Mouse (Mus musculus): ENCODE results near the gene Abl1. TPM values are rescaled to one million over a fixed set of nuclear protein-coding genes. Genes with fewer than 3 reads are reported as not detected.

The Abl1 gene
- polyA plus RNA-seq, 1 experiment: 28.0 TPM

- TF ChIP-seq MYOD1 (IDR thresholded peaks at IDR 0.05; ENCODE audit: control insufficient read depth in 1 of 3, insufficient read length in 2 of 3, low read depth in 2 of 3) (no peak), POLR2AphosphoS2 (IDR thresholded peaks at IDR 0.05; ENCODE audit: insufficient read length, low read depth) (no peak), TCF12 (IDR thresholded peaks at IDR 0.05; ENCODE audit: insufficient read depth, poor library complexity, severe bottlenecking) (no peak), MAX (IDR thresholded peaks at IDR 0.05; ENCODE audit: low read depth) (no peak), E2F4 (IDR thresholded peaks at IDR 0.05; ENCODE audit: insufficient read depth) (no peak), USF1 (IDR thresholded peaks at IDR 0.05; ENCODE audit: low read depth) (no peak), SRF (IDR thresholded peaks at IDR 0.05; ENCODE audit: control insufficient read depth, insufficient read length, low read depth) (no peak), TCF3 (IDR thresholded peaks at IDR 0.05; ENCODE audit: insufficient read length, low read depth) (no peak)
- no peaks in the 10 kb centered on the region for H3K79me2 ChIP-seq (ENCODE audit: control insufficient read depth, insufficient read depth)
- H3K4me3 ChIP-seq: no peak overlapping the region
- no peaks in the 10 kb centered on the region for H3K27me3 ChIP-seq (ENCODE audit: control insufficient read depth, insufficient read depth, insufficient read length)
- peaks cover 34% of the 10 kb centered on the region for H3K36me3 ChIP-seq (ENCODE audit: control insufficient read depth, insufficient read depth)
- H3ac ChIP-seq (ENCODE audit: control insufficient read depth, insufficient read length): no peak overlapping the region
- no peak overlapping the region for H3K4me2 ChIP-seq (ENCODE audit: low read depth)
These were observed 103.1 kb downstream of the Abl1 start for GRCm38 (mm10) chr2:31791260-31791659.

GRCm38 (mm10) chr2:31792611-31793010 lies 104.4 kb downstream of the Abl1 start:
- H3K36me3 ChIP-seq (ENCODE audit: control insufficient read depth, insufficient read depth): peaks cover 31% of the 10 kb centered on the region
- no peaks in the 10 kb centered on the region for H3K27me3 ChIP-seq (ENCODE audit: control insufficient read depth, insufficient read depth, insufficient read length)
- TF ChIP-seq POLR2AphosphoS2 (IDR thresholded peaks at IDR 0.05; ENCODE audit: insufficient read length, low read depth) (no peak), CEBPB (IDR thresholded peaks at IDR 0.05; ENCODE audit: insufficient read depth, poor library complexity, severe bottlenecking) (no peak), USF1 (IDR thresholded peaks at IDR 0.05; ENCODE audit: low read depth) (no peak), MYOD1 (IDR thresholded peaks at IDR 0.05; ENCODE audit: control insufficient read depth in 1 of 3, insufficient read length in 2 of 3, low read depth in 2 of 3) (no peak), POLR2A (IDR thresholded peaks at IDR 0.05; ENCODE audit: insufficient read length, low read depth) (no peak), TCF3 (IDR thresholded peaks at IDR 0.05; ENCODE audit: insufficient read length, low read depth) (no peak), SRF (IDR thresholded peaks at IDR 0.05; ENCODE audit: control insufficient read depth, insufficient read length, low read depth) (no peak), E2F4 (IDR thresholded peaks at IDR 0.05; ENCODE audit: insufficient read depth) (no peak), TCF12 (IDR thresholded peaks at IDR 0.05; ENCODE audit: insufficient read depth, poor library complexity, severe bottlenecking) (no peak), REST (IDR thresholded peaks at IDR 0.05; ENCODE audit: insufficient read depth, insufficient read length) (no peak), MYOG (IDR thresholded peaks at IDR 0.05; ENCODE audit: control insufficient read depth in 1 of 3, insufficient read depth in 1 of 3, insufficient read length in 2 of 3, low read depth in 2 of 3) (no peak), MAX (IDR thresholded peaks at IDR 0.05; ENCODE audit: low read depth) (no peak)
- H3ac ChIP-seq (ENCODE audit: control insufficient read depth, insufficient read length): no peak overlapping the region
- H3K79me2 ChIP-seq (ENCODE audit: control insufficient read depth, insufficient read depth): no peaks in the 10 kb centered on the region
- H3K4me3 ChIP-seq: no peak overlapping the region
- no peak overlapping the region for H3K4me2 ChIP-seq (ENCODE audit: low read depth)

GRCm38 (mm10) chr2:31796943-31797342 lies 108.8 kb downstream of the Abl1 start:
- no peak for TF ChIP-seq POLR2A (IDR thresholded peaks at IDR 0.05; ENCODE audit: insufficient read length, low read depth)
- no peak for TF ChIP-seq MAX (IDR thresholded peaks at IDR 0.05; ENCODE audit: low read depth)
- TF ChIP-seq MYOG (IDR thresholded peaks at IDR 0.05; ENCODE audit: control insufficient read depth in 1 of 3, insufficient read depth in 1 of 3, insufficient read length in 2 of 3, low read depth in 2 of 3): no peak
- Histone ChIP-seq H3ac (ENCODE audit: control insufficient read depth, insufficient read length) (no peak overlapping the region), H3K27me3 (ENCODE audit: control insufficient read depth, insufficient read depth, insufficient read length) (no peaks in the 10 kb centered on the region), H3K4me2 (ENCODE audit: low read depth) (no peak overlapping the region), H3K4me3 (no peak overlapping the region), H3K36me3 (ENCODE audit: control insufficient read depth, insufficient read depth) (peaks cover 35% of the 10 kb centered on the region), H3K79me2 (ENCODE audit: control insufficient read depth, insufficient read depth) (no peaks in the 10 kb centered on the region)

- H3K36me3 ChIP-seq (ENCODE audit: control insufficient read depth, insufficient read depth): peaks cover 26% of the 10 kb centered on the region
- no peak overlapping the region for H3ac ChIP-seq (ENCODE audit: control insufficient read depth, insufficient read length)
- no peak for TF ChIP-seq TCF3 (IDR thresholded peaks at IDR 0.05; ENCODE audit: insufficient read length, low read depth)
- no peak for TF ChIP-seq TCF12 (IDR thresholded peaks at IDR 0.05; ENCODE audit: insufficient read depth, poor library complexity, severe bottlenecking)
- TF ChIP-seq USF1 (IDR thresholded peaks at IDR 0.05; ENCODE audit: low read depth): no peak
- TF ChIP-seq POLR2A (IDR thresholded peaks at IDR 0.05; ENCODE audit: insufficient read length, low read depth): no peak
- no peak for TF ChIP-seq POLR2AphosphoS2 (IDR thresholded peaks at IDR 0.05; ENCODE audit: insufficient read length, low read depth)
- no peak for TF ChIP-seq SRF (IDR thresholded peaks at IDR 0.05; ENCODE audit: control insufficient read depth, insufficient read length, low read depth)
- no peak for TF ChIP-seq E2F4 (IDR thresholded peaks at IDR 0.05; ENCODE audit: insufficient read depth)
- no peak for TF ChIP-seq MYOD1 (IDR thresholded peaks at IDR 0.05; ENCODE audit: control insufficient read depth in 1 of 3, insufficient read length in 2 of 3, low read depth in 2 of 3)
- no peak for TF ChIP-seq MAX (IDR thresholded peaks at IDR 0.05; ENCODE audit: low read depth)
- no peak for TF ChIP-seq CEBPB (IDR thresholded peaks at IDR 0.05; ENCODE audit: insufficient read depth, poor library complexity, severe bottlenecking)
- no peak for TF ChIP-seq MYOG (IDR thresholded peaks at IDR 0.05; ENCODE audit: control insufficient read depth in 1 of 3, insufficient read depth in 1 of 3, insufficient read length in 2 of 3, low read depth in 2 of 3)
- TF ChIP-seq REST (IDR thresholded peaks at IDR 0.05; ENCODE audit: insufficient read depth, insufficient read length): no peak
- no peaks in the 10 kb centered on the region for H3K27me3 ChIP-seq (ENCODE audit: control insufficient read depth, insufficient read depth, insufficient read length)
- no peak overlapping the region for H3K4me2 ChIP-seq (ENCODE audit: low read depth)
- H3K4me3 ChIP-seq: no peak overlapping the region
- no peaks in the 10 kb centered on the region for H3K79me2 ChIP-seq (ENCODE audit: control insufficient read depth, insufficient read depth)
These were observed 113.2 kb downstream of the Abl1 start for GRCm38 (mm10) chr2:31801416-31801815.

GRCm38 (mm10) chr2:31802811-31803210 lies 114.6 kb downstream of the Abl1 start:
- no peak overlapping the region for H3ac ChIP-seq (ENCODE audit: control insufficient read depth, insufficient read length)

More at GRCm38 (mm10) chr2:31802811-31803210, 114.6 kb downstream of the Abl1 start:
- Histone ChIP-seq H3K4me3 (no peak overlapping the region), H3K36me3 (ENCODE audit: control insufficient read depth, insufficient read depth) (peaks cover 21% of the 10 kb centered on the region), H3K4me2 (ENCODE audit: low read depth) (no peak overlapping the region), H3K27me3 (ENCODE audit: control insufficient read depth, insufficient read depth, insufficient read length) (no peaks in the 10 kb centered on the region), H3K79me2 (ENCODE audit: control insufficient read depth, insufficient read depth) (no peaks in the 10 kb centered on the region)
- TF ChIP-seq TCF3 (IDR thresholded peaks at IDR 0.05; ENCODE audit: insufficient read length, low read depth) (no peak), MYOG (IDR thresholded peaks at IDR 0.05; ENCODE audit: control insufficient read depth in 1 of 3, insufficient read depth in 1 of 3, insufficient read length in 2 of 3, low read depth in 2 of 3) (no peak), POLR2AphosphoS2 (IDR thresholded peaks at IDR 0.05; ENCODE audit: insufficient read length, low read depth) (no peak), TCF12 (IDR thresholded peaks at IDR 0.05; ENCODE audit: insufficient read depth, poor library complexity, severe bottlenecking) (no peak), POLR2A (IDR thresholded peaks at IDR 0.05; ENCODE audit: insufficient read length, low read depth) (no peak), SRF (IDR thresholded peaks at IDR 0.05; ENCODE audit: control insufficient read depth, insufficient read length, low read depth) (no peak), CEBPB (IDR thresholded peaks at IDR 0.05; ENCODE audit: insufficient read depth, poor library complexity, severe bottlenecking) (no peak), E2F4 (IDR thresholded peaks at IDR 0.05; ENCODE audit: insufficient read depth) (no peak), MYOD1 (IDR thresholded peaks at IDR 0.05; ENCODE audit: control insufficient read depth in 1 of 3, insufficient read length in 2 of 3, low read depth in 2 of 3) (no peak), USF1 (IDR thresholded peaks at IDR 0.05; ENCODE audit: low read depth) (no peak), MAX (IDR thresholded peaks at IDR 0.05; ENCODE audit: low read depth) (no peak), REST (IDR thresholded peaks at IDR 0.05; ENCODE audit: insufficient read depth, insufficient read length) (no peak)
